Mouse (Mus musculus) right cerebral cortex, postnatal 4 days (tissue): ENCODE measurements around the gene Hoxc4.
A peak's percentile ranks its signal among the peaks of the same experiment; 100 is the strongest.

ENCODE experiments used
- DNase-seq: peaks from one replicate; pipeline ENCODE4 v3.0.0-alpha.2; 2022

Gene Hoxc4

DNA sequence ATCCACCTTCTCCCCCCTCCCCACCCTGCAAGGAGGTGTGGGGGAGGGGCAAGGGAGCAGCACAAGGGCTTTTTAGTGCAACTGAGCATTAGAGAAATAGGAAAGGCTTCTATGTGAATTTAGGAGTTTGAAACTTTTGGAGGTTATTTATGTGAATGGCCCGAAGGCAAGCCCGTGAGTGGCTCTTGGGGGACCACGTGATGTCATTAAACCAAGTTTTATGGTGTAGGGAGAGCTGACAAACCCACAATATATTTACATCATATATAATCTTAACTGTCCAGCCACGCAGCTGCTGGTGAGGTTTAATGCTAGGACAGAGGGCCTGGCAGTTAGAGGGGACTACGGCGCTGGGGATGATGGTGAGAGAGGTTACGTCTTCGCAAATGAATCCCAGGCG lies at the start of gene Hoxc4:
TSS of gene Hoxc4 (plus strand) at position 299 of the 400 bp plus-strand sequence.
- DNase-seq: no peak

DNA sequence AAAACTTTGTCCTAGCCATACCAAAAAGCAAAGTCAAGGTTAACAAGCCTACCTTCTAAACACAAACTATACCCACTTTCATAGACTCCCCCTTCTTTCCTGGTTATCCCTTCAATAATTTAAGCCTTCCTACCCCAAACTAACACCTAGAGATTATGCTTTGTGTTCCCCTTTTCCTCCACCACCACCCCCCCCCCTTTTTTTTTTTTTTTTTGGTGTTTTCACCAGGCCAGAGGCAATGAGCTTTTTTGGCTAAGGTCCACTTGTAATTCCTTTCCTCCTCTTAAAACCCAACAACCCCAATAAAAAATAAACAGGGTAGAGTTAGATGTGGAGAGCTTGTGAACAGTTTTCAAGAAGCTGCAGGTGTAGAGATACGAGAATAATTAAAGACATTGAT lies 49.4 kb upstream of the Hoxc4 start:
- no peak for DNase-seq

DNA sequence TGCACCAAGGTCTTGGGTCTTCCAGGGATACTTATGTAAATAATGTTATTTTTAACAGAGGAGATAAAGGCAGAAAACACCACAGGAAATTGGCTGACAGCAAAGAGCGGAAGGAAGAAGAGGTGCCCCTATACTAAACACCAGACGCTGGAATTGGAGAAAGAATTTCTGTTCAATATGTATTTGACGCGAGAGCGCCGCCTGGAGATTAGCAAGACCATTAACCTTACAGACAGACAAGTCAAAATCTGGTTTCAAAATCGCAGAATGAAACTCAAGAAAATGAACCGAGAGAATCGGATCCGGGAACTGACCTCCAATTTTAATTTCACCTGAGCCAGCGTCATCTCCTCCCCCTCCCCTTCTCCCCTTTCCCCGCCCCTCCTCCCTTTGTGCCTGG lies 48.0 kb upstream of the Hoxc4 start:
- no peak for DNase-seq

DNA sequence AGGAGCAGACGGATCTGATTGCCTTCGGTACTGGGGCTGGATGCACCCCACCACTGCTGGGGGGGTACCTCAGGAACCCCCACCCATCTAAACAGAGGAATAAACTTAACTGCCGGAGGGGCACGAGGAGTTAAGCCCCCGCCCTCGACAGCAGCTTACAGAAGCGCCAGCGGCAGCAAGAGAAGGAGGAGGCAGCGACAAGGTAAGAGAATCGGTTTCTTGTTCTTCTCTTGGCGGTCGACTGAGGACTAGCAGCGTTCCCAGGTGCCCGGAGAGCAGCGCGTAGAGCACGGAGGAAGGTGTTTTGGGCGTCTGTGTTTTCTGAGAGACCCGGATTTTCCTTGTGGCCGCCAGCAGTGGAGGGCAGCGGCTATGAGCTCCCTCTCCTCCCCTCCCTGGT lies 46.5 kb upstream of the Hoxc4 start:
- no peak for DNase-seq

DNA sequence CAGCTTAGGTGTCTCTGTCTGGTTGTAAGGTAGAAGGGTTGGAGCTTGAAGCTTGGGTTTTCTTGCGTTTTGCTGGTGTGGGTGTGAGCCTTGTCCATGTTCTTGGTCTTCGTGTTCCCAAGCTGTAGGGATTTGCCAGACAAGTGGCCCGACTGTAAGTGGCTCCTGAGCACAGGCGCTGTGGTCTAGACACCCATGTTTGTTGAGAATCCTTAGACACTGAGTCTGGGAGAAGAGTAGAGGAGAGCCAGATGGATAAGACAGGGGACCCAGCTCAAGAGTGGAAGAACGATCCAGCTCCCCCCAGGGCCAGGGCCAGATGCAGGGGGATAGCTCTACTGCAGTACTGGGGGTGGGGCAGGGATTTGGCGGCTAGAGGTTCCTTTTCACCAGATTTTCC lies 46.0 kb upstream of the Hoxc4 start:
- no peak for DNase-seq

DNA sequence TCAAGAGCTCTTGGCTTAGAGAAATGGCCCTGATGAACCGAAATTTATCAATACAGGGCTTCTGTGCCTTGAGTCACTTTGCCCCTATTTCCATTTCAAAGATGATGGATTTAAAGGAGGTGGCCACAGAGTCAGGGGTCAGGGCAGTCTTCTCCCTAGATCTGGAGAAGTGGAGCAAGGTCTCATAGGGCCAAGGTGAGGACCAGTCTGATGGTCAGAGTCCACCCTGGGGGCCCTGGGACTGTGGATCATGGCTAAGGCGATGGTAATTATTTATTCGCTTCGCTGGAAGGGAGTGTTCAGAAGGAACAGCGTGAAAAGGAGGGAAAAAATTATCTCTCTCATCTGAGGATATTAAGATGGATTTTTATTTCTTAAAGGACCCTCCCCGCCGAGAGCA lies 43.7 kb upstream of the Hoxc4 start:
- no peak for DNase-seq

DNA sequence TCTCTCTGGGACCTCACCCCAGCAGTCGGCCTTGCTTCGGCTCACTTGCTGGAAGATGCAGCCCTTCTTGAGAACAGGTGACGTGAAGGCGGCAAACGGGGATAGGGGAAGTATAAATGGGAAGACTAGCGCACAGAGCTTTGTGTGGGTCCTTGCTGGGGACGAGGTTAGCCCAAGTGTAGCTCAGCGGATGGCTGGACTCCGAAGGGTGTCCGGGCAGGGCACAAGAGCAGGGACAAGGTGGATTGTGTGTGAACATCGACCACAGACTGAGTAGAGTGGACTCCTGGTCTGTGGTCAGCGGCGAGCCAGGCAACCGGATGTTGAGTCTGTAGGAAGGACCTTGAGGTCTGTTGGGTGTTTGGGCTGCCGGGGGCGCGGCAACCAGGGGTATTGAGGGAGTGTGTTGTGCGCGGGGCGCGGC lies 43.0 kb upstream of the Hoxc4 start:
- DNase-seq: no peak

DNA sequence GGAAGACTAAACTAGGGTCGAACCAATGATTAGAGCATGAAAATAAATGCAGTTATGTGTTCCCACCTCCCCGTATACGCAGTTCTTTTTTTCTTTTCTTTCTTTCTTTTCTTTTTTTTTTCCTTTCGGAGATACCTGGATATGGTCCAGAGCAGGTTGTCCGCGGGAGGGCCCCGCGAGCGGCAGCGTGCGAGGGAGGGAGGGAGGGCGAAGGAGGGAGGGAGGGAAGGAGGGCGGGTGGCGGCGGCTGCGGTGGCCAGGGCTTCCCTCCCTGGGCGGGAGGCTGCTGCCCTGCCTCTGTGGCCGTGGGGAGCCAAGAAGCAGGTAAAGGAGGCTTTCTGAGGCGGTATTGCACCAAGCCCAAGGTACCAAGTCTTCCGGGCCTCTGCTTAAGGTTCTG lies 42.6 kb upstream of the Hoxc4 start, which contains the start of gene Hoxc9:
TSS of gene Hoxc9 (plus strand) at position 269 of the 400 bp plus-strand sequence.
- DNase-seq: no peak

DNA sequence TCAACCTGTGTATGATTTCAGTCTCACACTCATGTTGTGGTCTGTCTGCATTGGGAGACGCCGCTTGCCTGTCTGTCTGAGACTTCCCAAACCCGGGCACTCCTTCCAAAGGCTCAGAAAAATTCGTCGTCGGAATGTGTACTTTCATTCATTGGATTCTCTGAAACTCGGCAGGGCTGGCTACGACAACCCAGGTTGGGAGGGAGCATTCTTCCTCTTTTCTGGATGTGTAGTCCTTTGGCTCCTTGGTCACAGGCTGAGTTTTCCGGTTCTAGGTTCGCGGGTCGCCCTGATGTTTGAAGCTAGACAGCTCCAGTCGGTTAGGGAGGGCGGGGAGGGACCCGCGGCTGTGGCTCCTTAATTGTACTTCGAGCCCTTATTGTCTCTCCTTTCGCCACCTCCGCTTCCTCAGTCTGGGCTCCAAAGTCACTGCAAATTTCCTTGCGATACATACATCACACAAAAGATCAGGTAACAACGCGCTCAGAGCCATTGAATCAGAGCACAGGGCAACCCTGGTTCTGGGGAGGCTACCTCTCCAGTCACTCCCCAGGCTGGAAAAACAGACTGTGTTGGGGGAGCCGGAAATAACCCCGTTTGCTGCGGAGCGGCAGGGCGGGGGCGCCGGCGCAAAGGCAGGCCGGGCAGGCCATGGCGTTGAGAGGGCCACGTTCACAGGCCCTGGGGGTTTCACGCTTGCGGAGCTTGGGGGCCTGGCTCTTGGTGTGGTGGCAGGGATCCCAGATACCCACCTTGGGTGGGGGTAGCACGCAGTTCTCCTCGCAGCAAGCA lies 41.9 kb upstream of the Hoxc4 start:
- no peak for DNase-seq

DNA sequence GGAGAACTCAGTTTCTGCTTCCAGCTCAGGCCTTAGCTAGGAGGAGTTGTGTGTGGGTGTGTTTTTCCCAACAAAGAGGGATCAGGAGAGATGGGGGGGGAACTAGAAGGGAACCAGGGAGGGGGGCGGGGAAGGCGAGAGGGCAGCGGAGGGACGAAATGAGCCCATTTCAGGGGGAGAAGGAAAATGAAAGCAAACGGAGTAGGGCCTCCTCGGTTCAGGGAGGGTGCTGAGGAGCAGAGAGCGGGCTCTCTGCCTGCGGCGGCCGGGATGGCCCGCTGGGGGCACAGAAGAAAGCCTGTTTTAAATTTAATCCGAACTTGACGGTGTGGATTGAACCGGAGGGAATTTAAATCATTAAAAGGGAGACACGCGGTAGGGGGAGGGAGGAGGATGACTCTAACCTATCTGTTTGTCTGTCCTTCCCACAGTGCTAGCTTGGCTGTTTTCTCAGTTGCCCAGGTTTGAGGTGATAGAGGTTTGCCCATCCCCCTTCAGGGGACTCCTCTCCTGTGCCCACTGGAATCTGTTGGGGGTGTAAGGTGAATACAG lies 41.2 kb upstream of the Hoxc4 start:
- no peak for DNase-seq

DNA sequence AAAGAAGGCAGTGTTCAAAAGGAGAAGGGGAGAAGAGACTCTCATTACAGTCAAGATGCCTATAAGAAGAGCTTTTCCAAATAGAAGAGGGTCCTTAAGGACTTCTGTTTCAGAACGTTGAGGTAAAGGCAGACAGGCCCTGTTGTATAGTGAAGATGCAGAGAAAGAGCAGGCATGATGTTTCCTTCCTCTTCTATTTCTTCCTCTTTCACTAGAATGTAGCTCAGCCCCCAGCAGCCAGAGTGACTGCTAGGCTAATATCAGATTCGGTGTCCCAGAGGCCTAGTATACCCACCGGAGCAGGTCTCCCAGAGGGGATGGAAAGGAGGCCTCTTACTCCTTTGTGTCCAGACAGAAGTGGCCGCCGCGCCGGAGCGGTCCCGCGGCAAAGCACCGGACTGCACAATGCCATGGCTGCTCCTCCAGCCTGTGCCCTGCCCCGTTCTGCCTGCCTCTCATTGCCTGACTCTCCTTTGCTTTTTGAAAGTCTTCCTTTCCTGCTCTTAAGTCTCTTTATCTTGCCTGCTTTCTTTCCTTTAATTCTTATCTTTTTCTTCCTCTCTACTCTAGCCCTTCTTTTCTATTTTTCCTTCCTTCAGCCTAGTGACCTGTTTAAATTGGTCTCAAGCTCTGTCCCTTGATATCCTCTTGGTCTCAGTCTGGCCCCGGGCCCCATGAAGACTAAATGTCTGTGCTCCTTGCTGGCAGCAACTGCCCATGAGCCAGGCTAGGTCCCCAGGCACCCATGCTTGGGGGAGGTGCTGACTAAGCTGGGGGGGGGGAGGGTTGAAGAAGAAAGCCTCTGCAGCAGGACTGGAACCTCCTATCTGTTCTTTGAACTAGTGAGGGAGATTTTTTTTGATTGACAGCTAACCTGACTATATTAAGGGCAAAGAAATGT lies 39.9 kb upstream of the Hoxc4 start:
- no peak for DNase-seq

DNA sequence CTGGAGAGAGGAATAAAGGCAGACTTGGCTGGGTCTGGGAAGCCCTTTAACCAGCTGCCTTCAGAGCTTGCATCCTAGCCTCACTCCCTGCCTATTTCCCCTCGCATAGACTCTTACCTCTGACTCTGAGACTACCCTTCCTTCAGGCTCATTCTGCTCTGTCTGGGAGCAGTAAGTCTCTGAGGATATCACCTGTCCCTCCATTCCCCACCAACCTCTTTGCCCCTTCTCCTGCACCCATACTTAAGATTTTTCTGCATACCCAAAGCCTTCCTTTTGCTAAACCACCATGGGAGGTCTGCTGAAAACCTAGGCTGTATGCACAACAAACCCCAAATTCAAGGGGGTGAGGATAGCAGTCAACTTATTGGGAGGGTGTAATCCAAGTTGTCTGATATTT lies 38.8 kb upstream of the Hoxc4 start:
- DNase-seq: no peak

DNA sequence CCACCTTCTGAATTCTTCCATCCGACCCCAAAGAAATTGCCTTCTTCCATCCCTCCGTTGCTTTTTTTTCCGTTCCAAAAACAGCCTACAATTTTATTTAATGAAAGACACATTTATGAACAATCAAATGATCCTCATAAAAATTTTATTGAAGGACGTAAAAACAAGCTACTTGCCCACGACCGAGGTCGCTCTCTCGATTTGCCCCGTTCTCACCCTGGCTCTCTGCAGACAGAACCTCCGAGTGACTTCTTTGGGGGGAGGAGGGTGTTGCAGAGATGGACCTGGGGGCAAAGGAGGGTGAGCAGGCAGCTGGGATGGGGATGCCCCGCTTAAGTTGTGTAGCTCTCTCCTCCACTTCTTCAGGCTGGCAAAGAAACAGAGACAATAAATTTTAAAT lies 38.4 kb upstream of the Hoxc4 start:
- no peak for DNase-seq

DNA sequence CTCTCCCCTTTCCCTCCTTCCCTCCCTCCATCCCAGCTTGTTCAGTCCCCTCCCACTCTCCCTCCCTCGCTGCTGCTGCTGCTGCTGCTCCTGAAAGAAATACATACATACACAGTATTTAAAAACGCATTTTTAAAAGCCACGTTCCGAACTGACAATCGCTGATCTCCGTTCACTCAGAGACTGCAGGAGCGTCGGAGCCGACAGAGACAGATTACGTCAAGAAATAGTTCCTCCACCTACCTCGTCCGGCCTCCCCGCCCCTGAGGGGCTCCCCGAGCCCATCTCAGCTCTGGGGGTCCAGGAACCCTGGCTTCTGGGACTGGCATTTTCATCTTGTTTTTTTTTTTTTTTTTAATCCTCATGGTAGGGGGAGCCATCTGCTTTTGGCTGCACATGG lies 37.8 kb upstream of the Hoxc4 start:
- no peak for DNase-seq

DNA sequence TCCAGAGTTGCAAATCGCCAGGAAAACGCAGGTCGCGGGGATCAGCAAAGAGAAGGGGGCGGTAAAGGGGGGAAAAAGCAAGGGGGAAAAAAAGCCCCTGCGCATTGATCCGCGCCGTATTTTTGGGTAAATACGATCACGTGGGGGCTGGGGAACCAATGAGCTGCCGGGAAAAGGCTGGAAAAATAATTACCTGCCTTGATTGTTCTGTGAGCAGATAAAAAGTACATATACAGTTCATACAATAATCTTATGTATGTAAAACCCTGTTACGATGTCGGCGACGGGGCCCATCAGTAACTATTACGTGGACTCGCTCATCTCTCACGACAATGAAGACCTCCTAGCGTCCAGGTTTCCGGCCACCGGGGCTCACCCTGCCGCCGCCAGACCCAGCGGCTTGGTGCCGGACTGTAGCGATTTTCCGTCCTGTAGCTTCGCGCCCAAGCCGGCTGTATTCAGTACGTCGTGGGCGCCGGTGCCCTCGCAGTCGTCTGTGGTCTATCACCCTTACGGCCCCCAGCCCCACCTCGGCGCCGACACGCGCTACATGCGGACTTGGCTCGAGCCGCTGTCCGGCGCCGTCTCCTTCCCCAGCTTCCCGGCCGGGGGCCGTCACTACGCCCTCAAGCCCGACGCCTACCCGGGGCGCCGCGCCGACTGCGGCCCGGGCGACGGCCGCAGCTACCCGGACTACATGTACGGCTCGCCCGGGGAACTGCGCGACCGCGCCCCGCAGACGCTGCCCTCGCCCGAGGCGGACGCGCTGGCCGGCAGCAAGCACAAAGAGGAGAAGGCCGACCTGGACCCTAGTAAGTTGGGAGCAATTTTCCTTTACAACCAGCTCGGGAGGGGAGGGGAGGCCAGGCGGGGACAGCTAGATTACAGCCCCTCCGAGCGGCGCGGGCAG lies 37.1 kb upstream of the Hoxc4 start:
- no peak for DNase-seq

DNA sequence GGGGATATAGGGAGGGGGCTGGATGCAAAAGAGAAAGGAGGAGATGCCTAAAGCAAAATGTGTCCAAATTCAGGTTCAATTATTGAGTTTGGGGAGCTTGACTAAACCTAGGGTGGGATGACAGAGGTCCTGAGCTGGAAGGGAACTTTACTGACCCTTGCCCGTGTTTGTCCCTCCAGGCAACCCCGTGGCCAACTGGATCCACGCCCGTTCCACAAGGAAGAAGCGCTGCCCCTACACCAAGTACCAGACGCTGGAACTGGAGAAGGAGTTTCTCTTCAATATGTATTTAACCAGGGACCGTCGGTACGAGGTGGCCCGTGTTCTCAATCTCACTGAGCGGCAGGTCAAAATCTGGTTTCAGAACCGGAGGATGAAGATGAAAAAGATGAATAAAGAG lies 35.0 kb upstream of the Hoxc4 start:
- DNase-seq: no peak

DNA sequence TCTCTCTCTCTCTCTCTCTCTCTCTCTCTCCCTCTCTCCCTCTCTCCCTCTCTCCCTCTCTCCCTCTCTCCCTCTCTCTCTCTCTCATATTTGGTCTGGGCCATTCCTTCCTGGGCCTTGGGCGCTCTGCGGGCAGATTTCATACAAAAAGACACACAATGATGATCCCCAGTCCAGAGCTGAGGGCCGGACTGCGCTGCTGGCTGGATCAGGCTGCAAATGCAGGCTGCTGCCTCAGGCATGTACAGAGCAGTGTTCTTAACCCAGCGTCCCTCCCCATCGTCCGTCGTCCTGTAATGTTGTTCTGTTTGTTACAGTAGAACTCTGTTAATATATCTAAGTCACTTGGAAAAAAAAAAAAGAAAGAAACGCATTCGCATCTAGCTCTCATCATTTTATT lies 34.2 kb upstream of the Hoxc4 start:
- no peak for DNase-seq

DNA sequence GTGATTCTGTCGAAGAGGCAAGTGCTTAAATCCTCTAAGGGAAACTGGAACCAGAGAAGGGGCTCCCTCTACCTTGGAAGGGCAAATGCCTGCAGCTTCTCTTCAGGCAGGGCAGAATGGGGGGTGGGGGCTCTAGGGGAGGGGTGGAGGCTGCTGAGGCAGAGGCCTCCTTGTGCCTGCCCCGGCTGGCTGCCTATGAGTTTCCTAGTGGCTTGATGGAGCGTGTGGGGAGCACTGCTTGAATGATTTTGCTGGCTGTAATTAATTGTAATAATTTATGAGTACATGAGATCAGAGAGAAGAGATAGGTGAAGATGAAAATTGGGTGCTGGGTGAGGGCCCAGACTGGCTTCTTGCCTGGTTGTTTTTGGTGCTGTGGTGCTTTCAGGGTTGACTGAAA lies 33.8 kb upstream of the Hoxc4 start:
- no peak for DNase-seq

DNA sequence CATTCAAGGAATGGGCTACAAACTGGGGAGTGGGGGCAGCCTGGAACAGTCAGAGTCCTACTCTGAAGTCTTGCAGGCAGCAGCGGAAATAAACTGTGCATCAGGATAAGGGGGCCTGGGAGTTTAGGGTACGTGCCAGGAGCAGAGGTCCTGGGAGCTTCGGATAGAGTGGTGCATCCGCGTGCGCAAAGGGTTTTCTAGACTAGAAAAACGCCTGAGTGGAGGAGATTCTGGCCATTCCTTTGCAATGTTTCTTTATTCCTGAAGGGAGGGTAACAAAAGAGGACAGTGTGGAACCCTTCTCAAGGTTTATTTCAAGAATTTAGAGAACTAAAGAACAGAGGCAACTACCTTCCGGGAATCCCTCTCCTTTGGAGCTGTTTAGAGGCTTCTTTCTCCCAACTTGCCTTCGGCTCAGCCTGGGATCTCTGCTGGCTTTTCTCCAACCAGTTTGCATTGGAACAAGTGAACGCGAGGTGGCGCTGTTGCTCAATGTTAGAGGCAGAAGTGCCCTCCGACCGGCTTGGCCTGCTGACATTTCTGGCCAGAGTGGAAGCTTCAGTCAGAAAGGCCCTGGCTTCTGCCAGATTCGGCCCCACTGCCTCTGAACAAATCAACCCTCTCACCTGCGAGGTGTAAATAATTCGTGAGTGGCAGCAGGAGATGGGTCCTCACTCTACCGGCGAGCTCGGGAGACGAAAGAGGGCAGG lies 31.5 kb upstream of the Hoxc4 start:
- peak; percentile 95 for DNase-seq

DNA sequence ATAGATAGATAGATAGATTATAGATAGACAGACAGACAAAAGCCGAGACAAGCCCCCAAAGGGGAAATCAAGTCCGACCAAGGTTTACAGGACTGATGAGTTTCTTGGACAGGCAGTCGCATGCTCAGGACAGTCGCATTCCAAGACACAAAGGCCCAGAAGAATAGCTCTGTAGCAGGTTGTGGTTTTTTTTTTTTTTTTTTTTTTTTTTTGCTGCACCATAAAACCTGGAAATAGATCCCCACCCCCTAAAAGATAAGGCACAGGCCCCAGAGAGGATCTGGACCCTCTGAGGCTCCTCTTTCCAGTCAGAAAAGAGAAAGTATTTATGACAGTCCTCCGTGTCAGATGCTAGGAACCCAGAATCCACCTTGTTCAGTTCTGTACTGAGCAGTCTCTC lies 30.7 kb upstream of the Hoxc4 start:
- DNase-seq: no peak

DNA sequence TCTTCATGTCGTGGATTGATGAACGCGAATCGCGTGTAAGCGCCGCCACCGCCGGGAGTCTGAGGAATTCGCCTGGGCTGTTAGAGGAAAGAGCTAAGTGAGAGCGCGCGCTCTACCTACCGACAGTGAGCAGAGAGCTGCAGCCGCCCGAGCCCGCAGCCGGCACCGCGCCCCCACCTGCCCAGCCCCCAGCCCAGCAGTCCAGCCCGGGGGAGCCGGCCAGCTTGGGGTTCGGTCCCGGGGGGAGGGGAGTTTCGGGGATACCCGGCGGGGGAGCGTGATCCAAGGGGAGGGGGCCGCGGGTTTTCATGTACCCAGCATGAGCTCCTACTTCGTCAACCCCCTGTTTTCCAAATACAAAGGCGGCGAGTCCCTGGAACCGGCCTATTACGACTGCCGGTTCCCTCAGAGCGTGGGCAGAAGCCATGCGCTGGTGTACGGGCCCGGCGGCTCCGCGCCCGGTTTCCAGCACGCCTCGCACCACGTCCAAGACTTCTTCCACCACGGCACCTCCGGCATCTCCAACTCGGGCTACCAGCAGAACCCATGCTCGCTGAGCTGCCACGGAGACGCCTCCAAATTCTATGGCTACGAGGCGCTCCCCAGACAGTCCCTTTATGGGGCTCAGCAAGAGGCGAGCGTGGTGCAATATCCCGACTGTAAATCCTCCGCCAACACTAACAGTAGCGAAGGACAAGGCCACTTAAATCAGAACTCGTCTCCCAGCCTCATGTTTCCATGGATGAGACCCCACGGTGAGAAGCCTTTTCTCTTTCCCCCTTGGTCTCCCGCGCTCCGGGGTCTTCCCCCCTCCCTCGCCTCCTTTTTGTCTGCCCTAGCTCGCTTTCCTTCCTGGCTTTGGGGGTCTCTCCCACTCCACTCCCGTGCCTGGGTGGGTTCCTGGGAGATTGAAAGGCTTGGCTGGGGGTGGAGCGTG lies 28.0 kb upstream of the Hoxc4 start, which contains the start of gene Hoxc8:
TSS of gene Hoxc8 (plus strand) at position 147 of the 937 bp plus-strand sequence.
- no peak for DNase-seq
